Mouse (Mus musculus) midbrain, embryonic 15.5 days (tissue): ENCODE measurements around the gene Chrna1. TPM values are rescaled to one million over a fixed set of nuclear protein-coding genes. Genes with fewer than 3 reads are reported as not detected.
A peak's percentile ranks its signal among the peaks of the same experiment; 100 is the strongest.

ENCODE experiments used
- ATAC-seq: fragments of 200-750 bp; cut with Nextera tagmentation; replicated peaks from 2 replicates; pipeline ENCODE4 v1.8.0; 2017; ENCODE audit warnings: moderate TSS enrichment
- H3K27ac ChIP-seq: fragments of 300-500 bp; sonication (generic); 2 replicates; pipeline ENCODE4 v1.5.1; 2015; ENCODE audit warnings: mild to moderate bottlenecking, inconsistent platforms
- H3K27me3 ChIP-seq: fragments of 300-500 bp; sonication (generic); replicated peaks from 2 replicates; pipeline ENCODE4 v1.6.1; 2015; ENCODE audit warnings: inconsistent platforms
- H3K36me3 ChIP-seq: fragments of 300-500 bp; sonication (generic); replicated peaks from 2 replicates; pipeline ENCODE4 v1.6.1; 2015; ENCODE audit warnings: inconsistent platforms
- H3K4me1 ChIP-seq: fragments of 300-500 bp; sonication (generic); 2 replicates; pipeline ENCODE4 v1.6.1; 2015; ENCODE audit warnings: inconsistent platforms
- H3K4me2 ChIP-seq: fragments of 300-500 bp; sonication (generic); 2 replicates; pipeline ENCODE4 v1.6.1; 2015; ENCODE audit warnings: inconsistent platforms, mild to moderate bottlenecking, moderate library complexity
- H3K4me3 ChIP-seq: fragments of 300-500 bp; sonication (generic); 2 replicates; pipeline ENCODE4 v1.5.1; 2015; ENCODE audit warnings: mild to moderate bottlenecking, inconsistent platforms
- H3K9ac ChIP-seq: fragments of 300-500 bp; sonication (generic); 2 replicates; pipeline ENCODE4 v1.6.1; 2015; ENCODE audit warnings: mild to moderate bottlenecking, inconsistent platforms
- H3K9me3 ChIP-seq: fragments of 300-500 bp; sonication (generic); 2 replicates; pipeline ENCODE4 v1.6.1; 2016; ENCODE audit warnings: inconsistent platforms
- WGBS: fragments of 180-500 bp; shearing (Covaris S2); methylation state at CpG from one replicate; pipeline ENCODE4 v1.1.7; 2015; ENCODE audit warnings: mixed read lengths; 5-methylcytosine and 5-hydroxymethylcytosine counted together
- polyA plus RNA-seq: library from polyadenylated mRNA; unstranded; fragments of >200 nt; fragmentation: Nextera tagmentation; extraction: Ambion mirVana; gene quantifications from 2 replicates; pipeline ENCODE4 v1.2.1, GENCODE M21; 2015

The Chrna1 gene
- polyA plus RNA-seq, 1 experiment from 2014 or later = 0.18 TPM

GRCm38 (mm10) chr2:73528516-73529355, 51.4 kb downstream of the Chrna1 start:
- ATAC-seq = peak; percentile 34
- H3K4me1 ChIP-seq = peaks cover 18% of the 10 kb centered on the region
- no peaks in the 10 kb centered on the region for H3K9me3 ChIP-seq
- H3K27ac ChIP-seq = peak overlapping the region; percentile 49; the same call in 1 of the 2 replicates
- H3K27me3 ChIP-seq = peaks cover 9% of the 10 kb centered on the region; the same call in 1 of the 2 replicates
- peak overlapping the region; percentile 75 for H3K4me3 ChIP-seq
- peak overlapping the region; percentile 64 for H3K9ac ChIP-seq
- peak overlapping the region; percentile 99 for H3K4me2 ChIP-seq
- no peaks in the 10 kb centered on the region for H3K36me3 ChIP-seq
- WGBS = 2% methylated on average over 53 of the region's 59 CpGs

DNA sequence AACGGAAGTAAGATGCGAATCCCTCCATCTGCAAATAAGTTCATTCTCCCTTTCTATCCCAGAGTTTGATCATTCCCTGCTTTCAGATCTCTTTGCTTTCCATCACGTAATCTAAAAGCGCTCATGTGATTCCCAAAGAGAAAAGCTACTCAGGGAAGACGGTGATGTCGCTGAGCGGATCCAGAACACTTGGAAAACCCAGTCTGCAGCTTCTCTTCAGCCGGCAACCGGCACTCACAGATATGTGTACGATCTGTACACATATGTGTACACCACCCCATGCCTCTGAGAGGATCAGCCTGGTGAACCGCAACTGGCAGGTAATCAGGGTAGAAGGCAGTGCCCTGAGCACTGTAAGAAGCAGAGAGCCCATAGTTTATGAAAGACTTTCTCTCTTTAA, 52.2 kb downstream of the Chrna1 start:
- no peak overlapping the region for H3K9ac ChIP-seq
- peaks cover 9% of the 10 kb centered on the region; the same call in 1 of the 2 replicates for H3K27me3 ChIP-seq
- H3K9me3 ChIP-seq = no peaks in the 10 kb centered on the region
- no peak overlapping the region for H3K27ac ChIP-seq
- H3K4me1 ChIP-seq = peaks cover 18% of the 10 kb centered on the region
- H3K36me3 ChIP-seq = no peaks in the 10 kb centered on the region
- no peak for ATAC-seq
- no peak overlapping the region for H3K4me3 ChIP-seq
- H3K4me2 ChIP-seq = peak overlapping the region; percentile 99; the same call in 1 of the 2 replicates
- 85% methylated on average over 11 of the region's 11 CpGs for WGBS

DNA sequence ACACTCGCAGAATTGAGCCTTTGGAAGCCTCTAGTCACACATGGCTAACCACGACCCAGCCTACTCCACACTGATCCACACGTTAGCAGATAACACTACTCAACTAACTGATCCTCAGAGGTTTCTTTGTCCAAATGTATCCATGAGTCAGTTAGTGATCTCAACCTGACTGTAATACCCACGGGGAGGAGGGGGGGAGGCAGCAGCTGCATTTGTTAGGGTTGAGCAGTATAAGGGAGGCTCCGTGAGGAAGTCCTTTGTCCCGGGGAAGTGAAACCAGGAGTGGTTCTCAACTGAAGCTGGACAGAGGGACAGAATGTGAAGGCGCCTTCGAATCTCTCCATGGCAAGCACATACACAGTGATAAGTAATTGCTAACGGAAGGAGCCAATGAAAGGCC, 53.4 kb downstream of the Chrna1 start:
- peaks cover 9% of the 10 kb centered on the region; the same call in 1 of the 2 replicates for H3K27me3 ChIP-seq
- no peak for ATAC-seq
- H3K9me3 ChIP-seq = no peaks in the 10 kb centered on the region

GRCm38 (mm10) chr2:73522891-73523290, 57.2 kb downstream of the Chrna1 start:
- no peaks in the 10 kb centered on the region for H3K9me3 ChIP-seq
- no peak overlapping the region for H3K27ac ChIP-seq
- 82% methylated on average over 8 of the region's 8 CpGs for WGBS
- H3K4me2 ChIP-seq = no peak overlapping the region
- no peaks in the 10 kb centered on the region for H3K4me1 ChIP-seq
- H3K4me3 ChIP-seq = no peak overlapping the region
- H3K9ac ChIP-seq = no peak overlapping the region
- no peak for ATAC-seq
- H3K27me3 ChIP-seq = 0 out of 2 replicates have a peak, but pooled peaks cover 4% of the 10 kb centered on the region
- no peaks in the 10 kb centered on the region for H3K36me3 ChIP-seq

More for the DNA sequence above, 53.4 kb downstream of the Chrna1 start:
- Histone ChIP-seq H3K4me2 (no peak overlapping the region), H3K36me3 (no peaks in the 10 kb centered on the region), H3K9ac (no peak overlapping the region), H3K27ac (no peak overlapping the region), H3K4me3 (no peak overlapping the region), H3K4me1 (peaks cover 18% of the 10 kb centered on the region)
- 66% methylated on average over 9 of the region's 9 CpGs for WGBS

- no peaks in the 10 kb centered on the region for H3K9me3 ChIP-seq
- no peak overlapping the region for H3K4me2 ChIP-seq
- 69% methylated on average over 6 of the region's 6 CpGs for WGBS
- no peaks in the 10 kb centered on the region for H3K27me3 ChIP-seq
- no peak overlapping the region for H3K4me3 ChIP-seq
- no peak for ATAC-seq
- H3K4me1 ChIP-seq = no peaks in the 10 kb centered on the region
- no peak overlapping the region for H3K9ac ChIP-seq
- H3K36me3 ChIP-seq = no peaks in the 10 kb centered on the region
- H3K27ac ChIP-seq = no peak overlapping the region
Measured at GRCm38 (mm10) chr2:73522336-73522735, 57.8 kb downstream of the Chrna1 start.

DNA sequence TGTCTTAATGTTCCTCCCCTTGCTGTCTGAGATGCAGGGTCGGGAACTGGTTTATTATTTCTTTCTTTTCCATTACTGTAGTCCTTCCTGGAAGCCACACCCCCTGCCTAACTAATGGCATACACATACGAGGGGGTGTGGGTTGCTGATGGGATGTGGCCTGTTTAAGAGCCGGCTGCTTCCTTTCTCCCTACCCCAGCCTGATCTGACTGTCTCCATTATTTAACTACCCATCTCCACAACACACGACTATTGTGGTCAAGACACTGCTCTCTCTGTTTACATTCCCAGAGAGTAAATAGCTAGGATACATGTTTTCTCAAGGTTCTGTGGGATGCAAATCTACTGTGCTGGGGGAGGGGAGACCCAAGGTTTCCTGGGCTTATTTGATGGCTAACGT, 58.4 kb downstream of the Chrna1 start:
- Histone ChIP-seq H3K4me2 (no peak overlapping the region), H3K4me1 (no peaks in the 10 kb centered on the region), H3K9me3 (no peaks in the 10 kb centered on the region), H3K9ac (no peak overlapping the region), H3K27ac (no peak overlapping the region), H3K27me3 (no peaks in the 10 kb centered on the region), H3K4me3 (no peak overlapping the region), H3K36me3 (no peaks in the 10 kb centered on the region)
- ATAC-seq = no peak
- WGBS = 37% methylated on average over 5 of the region's 5 CpGs

DNA sequence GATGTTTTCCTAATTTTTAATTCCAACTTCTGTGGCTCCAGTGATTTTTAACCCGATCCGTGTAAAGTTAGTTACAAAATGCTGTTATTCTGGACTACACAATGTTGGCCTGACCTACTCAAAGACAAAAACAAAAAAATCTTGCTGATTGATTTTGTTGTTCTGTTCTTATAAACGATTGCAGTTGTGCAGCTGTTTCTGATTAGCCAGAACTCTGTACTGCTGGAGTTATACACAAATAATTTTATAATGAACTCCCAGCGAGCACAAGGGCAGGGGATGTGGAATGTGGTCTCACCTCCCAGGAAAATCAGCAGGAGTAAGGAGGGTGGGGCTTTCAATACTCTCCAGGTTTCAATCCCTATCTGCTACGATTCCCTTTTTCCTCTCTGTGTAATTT, 61.2 kb downstream of the Chrna1 start:
- Histone ChIP-seq H3K9ac (no peak overlapping the region), H3K27me3 (no peaks in the 10 kb centered on the region), H3K9me3 (no peaks in the 10 kb centered on the region), H3K27ac (no peak overlapping the region), H3K36me3 (no peaks in the 10 kb centered on the region), H3K4me3 (no peak overlapping the region), H3K4me2 (no peak overlapping the region), H3K4me1 (no peaks in the 10 kb centered on the region)
- no peak for ATAC-seq
- 81% methylated on average over 5 of the region's 5 CpGs for WGBS

DNA sequence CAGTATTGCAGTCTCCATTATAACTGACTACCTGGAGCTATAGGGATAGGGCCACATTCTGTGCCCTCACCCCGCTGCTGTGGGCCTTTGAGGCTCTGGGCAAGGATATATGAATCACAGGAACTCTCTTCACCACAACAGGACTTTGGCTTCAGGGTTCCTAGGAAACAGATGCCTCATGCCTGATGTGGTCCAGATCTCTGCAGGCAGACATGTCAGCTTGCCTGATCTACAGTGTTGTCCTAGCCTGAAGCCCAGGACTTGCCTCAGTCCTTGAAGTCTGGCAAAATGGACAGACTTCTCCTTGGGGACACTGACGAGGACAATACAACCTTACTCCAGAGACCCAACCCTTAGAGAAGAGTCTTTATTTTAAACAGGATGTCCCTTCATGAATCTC, 61.8 kb downstream of the Chrna1 start:
- H3K27me3 ChIP-seq = no peaks in the 10 kb centered on the region
- H3K36me3 ChIP-seq = no peaks in the 10 kb centered on the region
- no peak overlapping the region for H3K4me2 ChIP-seq
- no peak for ATAC-seq
- no peaks in the 10 kb centered on the region for H3K4me1 ChIP-seq
- no peak overlapping the region for H3K27ac ChIP-seq
- H3K9me3 ChIP-seq = no peaks in the 10 kb centered on the region
- no peak overlapping the region for H3K9ac ChIP-seq
- no peak overlapping the region for H3K4me3 ChIP-seq
- WGBS = 86% methylated on average over 2 of the region's 2 CpGs

DNA sequence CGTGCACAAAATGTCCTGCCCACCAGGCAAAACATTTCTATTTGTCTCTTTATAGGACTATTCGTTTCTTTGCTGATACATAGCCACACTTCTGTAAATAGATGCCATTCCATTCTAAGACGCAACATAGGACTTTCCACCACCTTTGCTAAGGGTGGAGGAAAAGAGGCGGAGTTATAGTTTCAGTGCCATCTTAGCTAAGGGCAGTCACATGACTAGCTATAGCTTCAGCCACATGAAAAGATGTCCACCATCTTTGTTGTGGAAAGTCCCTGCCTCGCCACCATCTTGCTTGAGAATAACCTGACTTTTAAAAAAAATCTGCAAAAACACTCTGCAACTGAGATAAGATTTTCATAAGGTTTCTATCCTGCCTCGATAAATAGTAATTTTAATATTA, 66.0 kb downstream of the Chrna1 start:
- 89% methylated on average over 6 of the region's 6 CpGs for WGBS
- ATAC-seq = no peak
- no peaks in the 10 kb centered on the region for H3K4me1 ChIP-seq

More for the DNA sequence above, 66.0 kb downstream of the Chrna1 start:
- H3K36me3 ChIP-seq = no peaks in the 10 kb centered on the region
- no peak overlapping the region for H3K4me3 ChIP-seq
- no peak overlapping the region for H3K9ac ChIP-seq
- H3K27me3 ChIP-seq = no peaks in the 10 kb centered on the region
- no peaks in the 10 kb centered on the region for H3K9me3 ChIP-seq
- no peak overlapping the region for H3K4me2 ChIP-seq
- H3K27ac ChIP-seq = no peak overlapping the region

Other genes with a start within 250 kb of the Chrna1 start
- 12.7 and 14.0 TPM in 2 replicates for gene Gpr155, start 193.8 kb downstream of the Chrna1 start, polyA plus RNA-seq
- gene Wipf1, start 50.6 kb downstream of the Chrna1 start, polyA plus RNA-seq = 2.3 and 2.7 TPM in 2 replicates
- 102 and 108 TPM in 2 replicates for gene Chn1, start 195.0 kb upstream of the Chrna1 start, polyA plus RNA-seq